Mouse (Mus musculus): ENCODE data around the gene Rab4a. TPM values are rescaled to one million over a fixed set of nuclear protein-coding genes. Genes with fewer than 3 reads are reported as not detected.
A peak's percentile ranks its signal among the peaks of the same experiment; 100 is the strongest.

Rab4a gene
- polyA plus RNA-seq, 1 experiment: 19.7 TPM

- no peak for TF ChIP-seq USF1 (IDR thresholded peaks at IDR 0.05; ENCODE audit: low read depth)
- no peak for TF ChIP-seq MYOD1 (IDR thresholded peaks at IDR 0.05; ENCODE audit: control insufficient read depth, insufficient read length, low read depth)
- no peak for TF ChIP-seq FOSL1 (IDR thresholded peaks at IDR 0.05; ENCODE audit: insufficient read depth, low read length, poor library complexity, severe bottlenecking)
- TF ChIP-seq CTCF (IDR thresholded peaks at IDR 0.05; ENCODE audit: control insufficient read depth, insufficient read depth, insufficient read length): no peak
- TF ChIP-seq CEBPB (IDR thresholded peaks at IDR 0.05; ENCODE audit: low read depth): no peak
- no peak for TF ChIP-seq MYOG (IDR thresholded peaks at IDR 0.05; ENCODE audit: control insufficient read depth, extremely low read depth, insufficient read length)
- TF ChIP-seq MAX (IDR thresholded peaks at IDR 0.05): no peak
- H3K36me3 ChIP-seq (ENCODE audit: control insufficient read depth, insufficient read depth): no peaks in the 10 kb centered on the region
- H3K4me3 ChIP-seq (ENCODE audit: insufficient read depth, poor library complexity, severe bottlenecking): no peak overlapping the region
- H3K27me3 ChIP-seq (ENCODE audit: control insufficient read depth, insufficient read depth, insufficient read length): no peaks in the 10 kb centered on the region
- H3ac ChIP-seq (ENCODE audit: control insufficient read depth, insufficient read length, low read depth): no peak overlapping the region
- H3K79me2 ChIP-seq (ENCODE audit: control insufficient read depth, insufficient read depth): peaks cover 11% of the 10 kb centered on the region
- peaks cover 3% of the 10 kb centered on the region for H3K79me3 ChIP-seq (ENCODE audit: low read depth)
Measured at GRCm38 (mm10) chr8:123854733-123855475, 49.1 kb downstream of the Rab4a start.

DNA sequence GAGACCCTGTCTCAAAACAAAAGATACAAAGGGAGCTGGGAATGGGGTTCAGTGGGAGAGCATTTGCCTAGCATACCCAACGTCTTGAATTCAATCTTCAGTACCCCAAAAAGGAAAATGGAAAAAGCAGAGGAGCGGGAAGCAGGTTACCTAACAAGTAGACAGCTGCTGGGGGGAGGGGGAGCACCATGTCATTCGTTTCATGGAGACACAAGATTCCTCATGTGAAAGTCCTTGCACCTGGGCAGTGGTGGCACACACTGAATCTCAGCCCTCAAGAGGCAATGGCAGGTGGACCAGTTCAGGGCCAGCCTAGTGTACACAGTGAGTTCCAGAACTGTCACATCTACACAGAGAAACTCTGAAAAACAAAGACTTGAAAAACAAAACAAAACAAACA lies 51.6 kb downstream of the Rab4a start:
- no peaks in the 10 kb centered on the region for H3K36me3 ChIP-seq (ENCODE audit: control insufficient read depth, insufficient read depth)
- TF ChIP-seq MAX (IDR thresholded peaks at IDR 0.05): no peak
- no peak for TF ChIP-seq FOSL1 (IDR thresholded peaks at IDR 0.05; ENCODE audit: insufficient read depth, low read length, poor library complexity, severe bottlenecking)
- no peak for TF ChIP-seq MYOG (IDR thresholded peaks at IDR 0.05; ENCODE audit: control insufficient read depth, extremely low read depth, insufficient read length)
- no peak for TF ChIP-seq MYOD1 (IDR thresholded peaks at IDR 0.05; ENCODE audit: control insufficient read depth, insufficient read length, low read depth)
- no peak for TF ChIP-seq CTCF (IDR thresholded peaks at IDR 0.05; ENCODE audit: control insufficient read depth, insufficient read depth, insufficient read length)
- no peak for TF ChIP-seq USF1 (IDR thresholded peaks at IDR 0.05; ENCODE audit: low read depth)
- TF ChIP-seq CEBPB (IDR thresholded peaks at IDR 0.05; ENCODE audit: low read depth): no peak
- peaks cover 11% of the 10 kb centered on the region for H3K79me2 ChIP-seq (ENCODE audit: control insufficient read depth, insufficient read depth)
- no peaks in the 10 kb centered on the region for H3K27me3 ChIP-seq (ENCODE audit: control insufficient read depth, insufficient read depth, insufficient read length)
- H3K4me3 ChIP-seq (ENCODE audit: insufficient read depth, poor library complexity, severe bottlenecking): no peak overlapping the region
- peaks cover 3% of the 10 kb centered on the region for H3K79me3 ChIP-seq (ENCODE audit: low read depth)
- H3ac ChIP-seq (ENCODE audit: control insufficient read depth, insufficient read length, low read depth): no peak overlapping the region

- Histone ChIP-seq H3K4me3 (ENCODE audit: insufficient read depth, poor library complexity, severe bottlenecking) (peak overlapping the region; percentile 72), H3K27me3 (ENCODE audit: control insufficient read depth, insufficient read depth, insufficient read length) (no peaks in the 10 kb centered on the region), H3ac (ENCODE audit: control insufficient read depth, insufficient read length, low read depth) (peak overlapping the region; percentile 78), H3K36me3 (ENCODE audit: control insufficient read depth, insufficient read depth) (no peaks in the 10 kb centered on the region), H3K79me3 (ENCODE audit: low read depth) (peaks cover 3% of the 10 kb centered on the region), H3K79me2 (ENCODE audit: control insufficient read depth, insufficient read depth) (peaks cover 11% of the 10 kb centered on the region)
- TF ChIP-seq CEBPB (IDR thresholded peaks at IDR 0.05; ENCODE audit: low read depth) (no peak), USF1 (IDR thresholded peaks at IDR 0.05; ENCODE audit: low read depth) (no peak), FOSL1 (IDR thresholded peaks at IDR 0.05; ENCODE audit: insufficient read depth, low read length, poor library complexity, severe bottlenecking) (no peak), CTCF (IDR thresholded peaks at IDR 0.05; ENCODE audit: control insufficient read depth, insufficient read depth, insufficient read length) (no peak), MYOG (IDR thresholded peaks at IDR 0.05; ENCODE audit: control insufficient read depth, extremely low read depth, insufficient read length) (no peak), MAX (IDR thresholded peaks at IDR 0.05) (no peak), MYOD1 (IDR thresholded peaks at IDR 0.05; ENCODE audit: control insufficient read depth, insufficient read length, low read depth) (no peak)
Measured at GRCm38 (mm10) chr8:123858574-123858940, 52.8 kb downstream of the Rab4a start.

DNA sequence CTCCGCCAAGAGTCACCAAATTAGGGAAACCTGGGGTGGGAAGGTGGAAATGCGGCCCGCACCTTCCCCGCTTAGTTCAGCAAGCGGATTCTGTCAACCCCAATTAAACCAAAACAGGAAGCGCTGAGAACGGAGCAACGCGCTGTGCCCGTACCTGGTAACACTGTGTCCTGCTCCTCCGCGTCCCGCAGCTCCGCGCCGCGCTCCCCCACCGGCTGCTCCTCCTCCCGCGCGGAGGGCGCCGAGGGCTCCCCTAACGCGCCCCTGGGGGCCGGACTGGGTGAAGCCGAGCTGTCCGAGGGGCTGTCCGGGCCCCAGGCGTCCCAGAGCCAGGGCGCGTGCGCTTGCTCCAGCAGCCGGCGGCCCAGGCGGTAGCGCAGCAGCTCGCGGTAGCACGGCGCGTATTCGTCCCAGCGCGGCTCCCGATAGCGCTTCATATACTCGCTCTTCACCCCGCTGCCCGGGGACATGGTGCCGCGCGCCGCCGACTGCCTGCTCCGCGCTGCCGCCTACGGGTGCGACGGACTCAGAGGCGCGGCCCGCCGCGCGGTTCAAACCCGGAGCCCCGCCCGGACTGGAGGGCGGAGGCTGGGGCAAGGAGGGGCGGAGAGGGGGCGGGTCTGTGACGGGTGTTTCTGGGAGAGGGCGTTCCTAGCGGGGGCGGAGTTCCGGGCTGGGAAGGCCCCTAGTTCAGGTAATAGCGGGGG lies 53.3 kb downstream of the Rab4a start:
- H3K4me3 ChIP-seq (ENCODE audit: insufficient read depth, poor library complexity, severe bottlenecking): peak overlapping the region; percentile 72
- peak overlapping the region; percentile 78 for H3ac ChIP-seq (ENCODE audit: control insufficient read depth, insufficient read length, low read depth)
- peaks cover 3% of the 10 kb centered on the region for H3K79me3 ChIP-seq (ENCODE audit: low read depth)
- no peaks in the 10 kb centered on the region for H3K36me3 ChIP-seq (ENCODE audit: control insufficient read depth, insufficient read depth)
- TF ChIP-seq USF1 (IDR thresholded peaks at IDR 0.05; ENCODE audit: low read depth) (no peak), CTCF (IDR thresholded peaks at IDR 0.05; ENCODE audit: control insufficient read depth, insufficient read depth, insufficient read length) (peak; percentile 9)
- peaks cover 2% of the 10 kb centered on the region for H3K27me3 ChIP-seq (ENCODE audit: control insufficient read depth, insufficient read depth, insufficient read length)
- peaks cover 11% of the 10 kb centered on the region for H3K79me2 ChIP-seq (ENCODE audit: control insufficient read depth, insufficient read depth)

GRCm38 (mm10) chr8:123859648-123860259 lies 54.0 kb downstream of the Rab4a start, which contains the start of gene Ccsap:
TSS of gene Ccsap (minus strand) at chr8:123860209.
- TF ChIP-seq MAX (IDR thresholded peaks at IDR 0.05) (no peak), CEBPB (IDR thresholded peaks at IDR 0.05; ENCODE audit: low read depth) (no peak), MYOG (IDR thresholded peaks at IDR 0.05; ENCODE audit: control insufficient read depth, extremely low read depth, insufficient read length) (no peak), USF1 (IDR thresholded peaks at IDR 0.05; ENCODE audit: low read depth) (no peak), FOSL1 (IDR thresholded peaks at IDR 0.05; ENCODE audit: insufficient read depth, low read length, poor library complexity, severe bottlenecking) (no peak), CTCF (IDR thresholded peaks at IDR 0.05; ENCODE audit: control insufficient read depth, insufficient read depth, insufficient read length) (no peak)
- peak within 1 kb of the TSS; percentile 78 for H3ac ChIP-seq (ENCODE audit: control insufficient read depth, insufficient read length, low read depth)
- peak within 1 kb of the TSS; percentile 72 for H3K4me3 ChIP-seq (ENCODE audit: insufficient read depth, poor library complexity, severe bottlenecking)
- H3K27me3 ChIP-seq (ENCODE audit: control insufficient read depth, insufficient read depth, insufficient read length): peaks cover 5% of the 10 kb centered on the region
- H3K36me3 ChIP-seq (ENCODE audit: control insufficient read depth, insufficient read depth): no peaks in the 10 kb centered on the region
- H3K79me3 ChIP-seq (ENCODE audit: low read depth): peaks cover 3% of the 10 kb centered on the region
- peaks cover 11% of the 10 kb centered on the region for H3K79me2 ChIP-seq (ENCODE audit: control insufficient read depth, insufficient read depth)

All from C2C12 (cell line).